Mouse (Mus musculus) brain, embryonic 14.5 days (tissue): ENCODE measurements at regions not wholly inside any gene's neighbourhood (a gene's known extent, or its start where the extent isn't known, plus 50 kb on each side); places are given as distances from the start of the nearest gene placed in this dataset.
"Not testable (repeated sequence)": the region's sequence is repeated elsewhere in the genome, so short reads cannot be mapped to it uniquely, and the experiment has no call there.

Experiments used
- DNase-seq: peaks from one replicate; pipeline ENCODE4 v3.0.0-alpha.2; 2011; ENCODE audit warnings: low read depth
- CTCF ChIP-seq: fragments of 200-500 bp; IDR thresholded peaks from 2 replicates; pipeline ENCODE4 v1.5.1; 2012; ENCODE audit warnings: inconsistent platforms, mild to moderate bottlenecking, moderate library complexity, borderline replicate concordance; ENCODE audit not compliant: insufficient read depth, insufficient read length; ENCODE audit errors: extremely low read depth
- POLR2A ChIP-seq: fragments of 200-500 bp; IDR thresholded peaks from 2 replicates; pipeline ENCODE4 v1.6.1; 2012; ENCODE audit warnings: mild to moderate bottlenecking, inconsistent platforms, borderline replicate concordance; ENCODE audit not compliant: poor library complexity, insufficient read depth, insufficient read length, severe bottlenecking; ENCODE audit errors: extremely low read depth

DNA sequence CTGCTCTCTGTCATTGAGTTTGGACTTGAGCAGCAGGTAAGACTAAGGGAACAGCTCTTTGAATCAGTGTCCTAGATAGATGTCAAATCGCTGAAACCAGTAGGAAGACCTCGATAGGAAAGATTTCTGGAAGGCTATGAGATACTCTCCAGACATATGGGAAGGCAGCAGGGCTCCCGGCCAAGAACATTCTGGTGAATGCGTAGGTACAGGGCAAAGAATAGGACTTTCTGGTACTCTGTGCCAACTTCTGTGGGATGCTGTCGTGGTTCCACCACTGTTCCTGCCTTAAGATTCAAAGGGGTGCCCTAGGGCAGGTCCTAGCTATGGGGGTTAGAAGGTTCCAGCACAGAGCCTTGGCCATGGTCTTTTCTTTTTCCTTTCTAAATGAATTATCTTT lies 138.5 kb upstream of the Bcor start:
- DNase-seq = no peak
- no peak for TF ChIP-seq POLR2A
- TF ChIP-seq CTCF = no peak

DNA sequence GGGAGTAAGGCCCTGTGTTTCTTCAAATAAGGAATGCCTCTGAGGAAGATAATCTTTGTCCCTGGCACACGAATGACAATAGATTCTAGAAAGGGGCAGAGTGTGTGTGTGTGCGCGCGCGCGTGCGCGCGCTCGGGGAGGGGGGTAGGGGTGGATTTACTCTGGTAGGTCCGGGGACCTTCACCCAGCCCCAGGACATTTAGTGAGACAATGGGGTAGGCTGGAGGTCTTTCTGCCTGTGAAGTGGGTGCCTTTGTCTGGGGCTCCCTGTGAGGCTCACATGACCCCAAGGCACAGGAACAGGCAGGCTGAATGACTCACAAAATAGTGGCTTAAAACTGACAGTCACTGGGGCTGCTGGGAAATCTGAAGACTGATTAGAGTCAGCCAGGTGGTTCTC lies 139.1 kb upstream of the Bcor start:
- TF ChIP-seq POLR2A (no peak), CTCF (no peak)
- DNase-seq = no peak

GRCm38 (mm10) chrX:12304678-12305077 lies 144.5 kb upstream of the Bcor start:
- TF ChIP-seq CTCF (no peak), POLR2A (no peak)
- DNase-seq = peak; percentile 49

DNA sequence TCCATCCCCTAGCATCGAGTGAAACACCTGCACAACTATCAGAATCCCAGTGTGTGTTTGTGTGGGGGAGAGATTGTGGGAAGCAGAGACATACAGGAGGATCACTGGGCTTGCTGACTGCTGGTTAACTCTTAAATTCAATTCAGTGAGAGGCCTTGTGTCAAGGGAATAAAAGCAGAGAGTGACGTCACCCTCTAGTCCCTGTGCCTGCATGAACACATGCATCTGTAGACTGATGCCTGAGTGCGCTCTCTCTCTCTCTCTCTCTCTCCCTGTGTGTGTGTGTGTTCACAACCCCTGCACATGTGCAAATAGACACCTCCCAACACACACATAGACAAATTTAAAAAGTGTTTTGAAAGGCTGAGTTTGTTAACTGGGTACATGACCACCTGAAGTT lies 146.8 kb upstream of the Bcor start:
- DNase-seq = peak; percentile 72
- TF ChIP-seq POLR2A (no peak), CTCF (no peak)

DNA sequence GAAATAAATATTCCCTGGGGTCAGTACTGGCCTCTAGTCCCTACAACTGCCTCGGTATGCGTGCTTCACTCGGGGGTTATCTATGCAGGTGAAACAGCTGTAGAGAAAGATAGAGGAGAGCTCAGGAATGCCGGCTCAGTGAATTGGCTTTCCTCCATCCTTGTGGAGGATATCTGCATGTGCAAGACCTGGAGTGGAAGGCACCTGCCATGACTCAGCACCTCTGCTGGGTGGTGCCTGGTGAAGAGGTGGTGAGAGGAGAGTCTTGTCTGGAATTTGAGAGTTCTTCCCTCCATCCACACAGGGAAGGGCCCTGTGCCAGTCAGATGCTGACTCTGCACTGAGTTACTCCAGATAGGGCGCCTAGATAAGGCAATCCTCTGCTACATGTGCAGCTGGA lies 152.4 kb upstream of the Bcor start:
- no peak for TF ChIP-seq POLR2A
- no peak for TF ChIP-seq CTCF
- no peak for DNase-seq

GRCm38 (mm10) chrX:12315658-12316057 lies 155.5 kb upstream of the Bcor start:
- TF ChIP-seq CTCF = no peak
- TF ChIP-seq POLR2A = no peak
- no peak for DNase-seq

DNA sequence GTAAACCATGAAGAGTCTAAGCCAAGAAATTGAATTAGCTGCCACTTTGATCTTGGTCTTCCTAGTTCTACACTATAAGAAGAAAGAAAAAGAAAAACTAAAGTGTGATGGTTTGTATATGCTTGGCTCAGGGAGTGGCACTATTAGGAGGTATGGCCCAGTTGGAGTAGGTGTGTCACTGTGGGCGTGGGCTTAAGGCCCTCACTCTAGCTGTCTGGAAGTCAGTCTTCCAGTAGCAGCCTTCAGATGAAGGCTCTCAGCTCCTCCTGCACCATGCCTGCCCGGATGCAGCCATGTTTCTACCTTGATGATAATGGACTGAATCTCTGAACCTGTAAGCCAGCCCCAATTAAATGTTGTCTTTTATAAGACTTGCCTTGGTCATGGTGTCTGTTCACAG lies 157.3 kb upstream of the Bcor start:
- not testable (repeated sequence) for DNase-seq

- TF ChIP-seq CTCF (no peak), POLR2A (no peak)
- DNase-seq = no peak
These were observed 158.9 kb upstream of the Bcor start for GRCm38 (mm10) chrX:12318848-12319651.

GRCm38 (mm10) chrX:12322453-12322852 lies 162.3 kb upstream of the Bcor start:
- DNase-seq = peak; percentile 44

DNA sequence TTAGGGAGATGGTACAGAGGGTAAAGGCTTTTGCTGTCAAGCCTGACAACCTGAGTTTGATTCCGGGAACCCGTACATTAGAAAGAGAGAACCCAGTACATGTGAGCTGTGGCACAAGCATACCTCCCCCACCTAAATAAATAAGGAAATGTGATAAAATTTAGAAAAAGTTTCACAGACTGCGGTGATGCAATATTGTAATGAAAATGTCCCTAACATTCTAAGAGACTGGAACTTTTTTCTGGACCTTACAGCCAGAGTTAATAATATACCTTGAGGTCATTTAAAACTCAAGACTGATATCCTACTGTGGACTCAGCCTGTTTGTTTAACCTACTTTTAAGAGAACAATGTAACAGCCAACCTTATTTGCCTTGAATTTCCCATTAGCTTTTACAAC lies 163.1 kb upstream of the Bcor start:
- TF ChIP-seq POLR2A (no peak), CTCF (no peak)
- DNase-seq = no peak

More at GRCm38 (mm10) chrX:12322453-12322852, 162.3 kb upstream of the Bcor start:
- TF ChIP-seq POLR2A (no peak), CTCF (no peak)

DNA sequence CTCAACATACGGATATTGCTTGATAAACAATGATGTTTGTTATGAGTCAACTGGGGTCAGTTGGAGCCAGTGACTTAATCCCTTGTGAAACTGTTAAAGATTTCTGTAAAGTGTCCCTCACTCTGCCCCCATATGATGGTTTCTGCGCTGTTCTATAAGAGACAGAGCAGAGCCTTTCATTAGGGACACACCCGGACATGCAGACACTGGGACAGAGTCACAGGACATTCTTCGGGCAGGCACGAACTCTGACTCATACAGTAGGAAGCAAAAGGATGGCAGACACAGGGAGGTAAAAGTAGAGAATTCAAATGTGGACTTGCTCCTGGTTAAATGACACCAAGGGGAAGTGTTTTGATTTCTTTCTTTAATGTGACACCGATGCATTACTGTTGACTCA lies 163.7 kb upstream of the Bcor start:
- no peak for DNase-seq
- TF ChIP-seq CTCF (no peak), POLR2A (no peak)

- no peak for TF ChIP-seq CTCF
- TF ChIP-seq POLR2A = no peak
- DNase-seq = no peak
These were observed 167.3 kb upstream of the Bcor start for GRCm38 (mm10) chrX:12327464-12327863.
